Mouse (Mus musculus) erythroblast, embryonic 14.5 days (primary cell): ENCODE data around the gene Tenm2.

Source experiments
- GATA1 ChIP-seq: IDR thresholded peaks from 2 replicates; pipeline ENCODE4 v1.6.1; 2012; ENCODE audit warnings: low read length, inconsistent platforms, mixed read lengths
- TAL1 ChIP-seq: IDR thresholded peaks from 3 replicates; pipeline ENCODE4 v1.6.1; 2012; ENCODE audit warnings: low read length, inconsistent platforms, mixed read lengths

DNA sequence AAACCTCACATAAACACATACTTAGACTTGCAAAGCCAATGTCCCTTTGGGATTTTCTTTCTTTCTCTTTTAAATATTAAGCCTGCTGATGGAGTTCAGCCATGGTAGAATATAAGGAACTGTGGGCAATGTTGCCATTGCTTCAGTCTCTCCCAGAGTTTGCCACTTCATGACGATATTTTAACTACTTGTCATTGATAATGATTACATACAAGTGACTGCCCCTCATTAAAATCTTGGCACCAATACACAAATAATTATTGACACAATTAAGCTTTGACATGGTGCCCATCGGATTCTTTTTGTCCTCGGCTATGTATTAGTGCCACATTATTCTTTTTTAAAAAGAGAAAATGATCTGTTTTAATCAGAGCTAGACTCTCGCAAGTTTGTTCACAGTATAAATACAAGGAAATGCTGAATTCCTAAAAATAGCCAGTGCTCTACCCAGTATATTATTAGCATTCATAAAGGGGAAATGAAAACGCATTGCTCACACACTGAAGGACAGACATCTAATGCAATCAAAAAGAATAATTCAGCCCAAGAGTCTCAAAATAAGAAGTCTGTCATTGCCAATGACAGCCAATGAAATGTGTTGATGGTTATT is 158.7 kb downstream of the Tenm2 start:
- TF ChIP-seq TAL1 (no peak), GATA1 (no peak)
